Mouse (Mus musculus) adrenal gland, postnatal 36 days (tissue): ENCODE data around the gene E2f7. TPM values are rescaled to one million over a fixed set of nuclear protein-coding genes. Genes with fewer than 3 reads are reported as not detected.

Experiments used
- DNase-seq, 2 experiments: peaks; one replicate each; pipeline ENCODE4 v3.0.0; 2021; ENCODE audit warnings: mixed read lengths in 1 of 2
- long read RNA-seq, 2 experiments: library from polyadenylated mRNA; stranded (forward); transcript quantifications; one replicate each; pipeline ENCODE4 v2.0.0; 2021; ENCODE audit warnings: borderline sequencing depth in 2 of 2
- total RNA-seq, 2 experiments: library from RNA; stranded (reverse); gene quantifications; 2 replicates each; pipeline ENCODE4 v1.2.3; 2021

E2f7 gene
- 1 to 10 TPM in 1 of 2 experiments, under 1 TPM in 1; 0.89 to 1.4 TPM for total RNA-seq
- long read RNA-seq, experiment 1, result 0 reads
- long read RNA-seq, experiment 2, result 0 reads

GRCm38 (mm10) chr10:110744686-110745639 lies at the start of gene E2f7:
Gene E2f7 (plus strand): TSS chr10:110745439.
- peak; percentile 92 to 95 for DNase-seq

DNA sequence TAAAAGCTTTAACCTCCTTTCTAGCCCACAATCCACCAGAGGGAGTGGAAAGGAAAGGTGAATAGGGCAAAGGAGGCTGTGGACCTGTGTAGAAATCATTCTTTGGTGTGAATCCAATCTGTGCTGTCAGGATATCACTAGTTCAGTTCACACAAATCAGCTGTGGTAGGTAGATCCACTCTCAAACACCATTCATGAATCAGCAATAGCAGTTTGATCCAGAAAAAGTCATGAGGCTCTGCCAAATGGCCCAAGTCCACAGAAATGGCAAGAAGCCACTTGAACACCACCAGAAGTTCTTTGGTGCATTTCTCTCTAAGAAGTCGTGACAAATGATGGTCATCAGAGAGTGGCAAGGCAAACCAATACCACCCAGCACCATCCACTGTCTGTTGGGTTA lies 44.0 kb upstream of the E2f7 start:
- no peak for DNase-seq

- DNase-seq, result no peak
These were observed 39.6 kb upstream of the E2f7 start for GRCm38 (mm10) chr10:110705672-110706071.

DNA sequence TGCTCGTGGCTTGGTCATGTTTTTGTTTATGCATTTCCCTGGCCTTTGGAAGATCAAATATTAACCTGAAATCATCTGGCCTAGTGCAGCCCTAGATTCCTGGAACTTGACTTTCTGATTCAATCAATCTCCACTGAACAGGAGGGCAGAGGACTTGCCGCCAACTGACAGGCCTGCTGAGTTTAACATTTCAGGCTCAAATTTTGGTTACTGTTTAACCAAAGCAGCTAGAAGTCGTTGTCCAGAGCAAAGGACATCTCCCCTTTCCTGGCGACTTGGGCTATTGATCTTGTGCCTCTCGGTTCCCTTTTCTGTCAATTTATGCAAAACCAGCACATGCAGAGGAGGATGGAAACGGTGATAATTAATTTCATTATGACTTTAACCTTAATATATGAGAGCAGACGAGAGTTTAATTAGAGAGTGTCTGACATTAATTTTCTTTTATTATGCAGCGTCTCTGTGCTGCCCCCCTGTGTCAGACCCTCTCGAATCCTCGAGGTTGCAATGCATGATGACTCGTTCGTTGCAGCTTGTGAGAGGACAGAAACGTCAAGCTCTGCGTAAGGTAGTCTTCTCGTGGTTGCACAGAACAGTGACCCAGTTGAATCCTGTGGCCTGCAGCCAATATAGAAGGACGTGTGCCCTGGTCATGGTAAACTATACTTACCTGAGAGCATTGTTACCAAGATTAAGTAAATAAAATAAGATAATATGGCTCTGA lies 37.7 kb upstream of the E2f7 start:
- no peak for DNase-seq

DNA sequence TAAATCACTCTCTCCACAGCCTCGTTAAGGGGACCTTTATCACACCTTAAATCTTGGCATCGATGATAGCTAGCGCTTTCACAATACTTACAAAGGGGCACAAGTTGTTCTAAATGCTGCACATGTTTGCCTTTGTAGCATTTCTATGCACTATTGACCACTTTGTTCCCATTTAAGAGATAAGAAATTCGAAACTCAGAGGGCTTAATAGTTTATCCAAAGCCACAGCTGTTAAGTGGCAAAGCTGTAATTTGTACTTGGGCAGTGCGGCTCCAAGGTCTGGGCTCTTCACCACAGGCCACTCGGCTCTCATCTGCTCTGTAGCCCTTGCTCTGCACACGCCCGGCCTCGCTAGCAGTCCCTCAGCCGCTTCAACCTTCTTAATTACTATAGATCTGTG lies 28.4 kb upstream of the E2f7 start:
- DNase-seq, result no peak

GRCm38 (mm10) chr10:110726431-110726830 lies 18.8 kb upstream of the E2f7 start:
- no peak for DNase-seq

DNA sequence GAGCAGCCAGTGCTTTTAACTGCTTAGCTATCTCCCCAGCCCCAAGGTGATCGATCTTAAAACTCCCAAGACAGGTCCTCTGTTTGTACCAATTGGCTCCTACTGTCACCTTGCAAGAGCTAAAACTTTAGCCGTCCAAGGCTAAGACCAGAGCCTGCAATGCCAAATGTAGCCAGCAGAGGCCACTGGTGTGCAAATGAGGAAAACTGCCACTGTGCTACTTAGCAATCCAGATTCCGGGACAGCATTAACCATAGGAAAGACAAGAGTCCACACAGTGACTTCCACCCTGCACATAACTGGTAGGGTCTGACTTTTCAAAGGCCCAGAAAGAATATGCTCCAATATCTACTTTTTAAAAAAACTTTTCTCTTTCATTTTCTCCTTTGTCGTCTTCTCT lies 17.4 kb upstream of the E2f7 start:
- peak; percentile 56 to 59 for DNase-seq

- peak; percentile 76 to 82 for DNase-seq
These were observed 11.9 kb upstream of the E2f7 start for GRCm38 (mm10) chr10:110733343-110733742.

DNA sequence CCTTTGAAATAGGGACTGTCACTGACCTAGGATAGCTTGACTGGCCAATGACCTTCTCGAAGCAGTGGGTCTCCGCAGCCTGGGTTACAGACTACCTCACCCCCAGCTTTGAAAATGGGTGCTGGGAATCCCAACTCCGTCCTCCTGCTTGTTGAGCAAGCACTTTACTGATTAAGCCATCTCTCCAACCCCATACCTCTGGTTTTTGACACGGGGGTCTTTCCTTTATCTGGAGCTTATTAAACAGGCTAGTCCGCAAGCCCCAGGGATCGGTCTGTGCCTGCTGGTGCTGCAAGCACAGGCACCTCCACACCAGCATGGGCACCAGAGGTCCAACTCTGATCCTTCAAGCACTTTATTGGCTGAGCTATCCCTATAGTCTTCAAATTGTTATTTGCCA lies 1.5 kb upstream of the E2f7 start:
- no peak for DNase-seq

- DNase-seq, result no peak
These were observed 1.1 kb upstream of the E2f7 start for GRCm38 (mm10) chr10:110744120-110744519.

GRCm38 (mm10) chr10:110745640-110746032 lies 397 bp downstream of the E2f7 start:
- no peak for DNase-seq

DNA sequence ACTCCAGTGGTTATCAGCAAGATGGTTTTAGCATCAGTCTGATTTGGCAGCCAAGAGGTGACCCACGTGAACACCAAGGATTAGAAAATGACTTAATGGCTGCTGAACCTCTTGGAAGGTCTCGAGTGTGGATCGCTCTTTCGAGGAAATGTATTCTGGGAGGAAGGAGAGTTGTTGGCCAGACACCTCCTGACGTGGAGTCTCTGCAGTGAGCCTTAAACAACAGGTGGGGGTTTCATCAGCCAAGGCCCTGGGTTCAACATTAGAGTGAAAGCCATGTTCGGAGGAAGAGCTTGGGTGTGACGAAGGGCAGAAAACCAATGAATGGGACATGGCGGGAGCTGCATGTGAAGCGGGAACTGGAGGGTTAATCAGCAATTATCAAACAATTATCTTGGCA lies 3.8 kb downstream of the E2f7 start:
- DNase-seq, result no peak

- DNase-seq, result no peak
These were observed 4.5 kb downstream of the E2f7 start for GRCm38 (mm10) chr10:110749510-110750305.

DNA sequence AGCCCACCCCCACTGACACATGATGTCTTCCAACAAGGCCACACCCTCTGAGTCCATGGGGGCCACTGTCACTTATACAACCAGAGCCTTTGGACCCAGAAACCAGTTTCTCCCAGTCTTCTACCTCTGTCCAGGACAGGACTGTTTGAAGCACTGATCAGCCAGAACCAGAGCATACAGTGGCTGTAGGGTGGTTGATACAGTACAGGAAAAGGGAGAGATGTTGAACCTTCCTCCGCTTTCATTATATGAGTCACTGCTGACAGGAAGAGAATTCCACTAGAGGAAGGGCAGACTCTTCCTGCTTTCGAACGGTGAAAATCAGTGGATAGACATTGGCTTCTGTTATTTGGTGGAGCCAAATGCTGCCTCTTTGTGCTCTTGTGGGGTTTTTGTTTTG lies 7.6 kb downstream of the E2f7 start:
- DNase-seq, result no peak

DNA sequence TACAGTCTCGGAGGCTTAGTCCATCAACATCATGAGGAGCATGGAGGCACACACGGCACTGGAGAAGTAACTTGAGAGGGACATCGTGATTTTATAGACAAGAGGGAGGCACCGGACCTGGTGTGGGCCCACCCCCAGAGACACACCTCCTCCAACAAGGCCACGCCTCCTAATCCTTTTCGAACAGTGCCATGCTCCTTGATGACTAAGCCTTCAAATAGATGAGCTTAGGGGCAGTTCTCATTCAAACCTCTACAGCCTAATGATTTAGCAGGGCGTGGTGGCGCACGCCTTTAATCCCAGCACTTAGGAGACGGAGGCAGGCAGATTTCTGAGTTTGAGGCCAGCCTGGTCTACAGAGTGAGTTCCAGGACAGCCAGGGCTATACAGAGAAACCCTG lies 10.3 kb downstream of the E2f7 start:
- DNase-seq, result no peak

DNA sequence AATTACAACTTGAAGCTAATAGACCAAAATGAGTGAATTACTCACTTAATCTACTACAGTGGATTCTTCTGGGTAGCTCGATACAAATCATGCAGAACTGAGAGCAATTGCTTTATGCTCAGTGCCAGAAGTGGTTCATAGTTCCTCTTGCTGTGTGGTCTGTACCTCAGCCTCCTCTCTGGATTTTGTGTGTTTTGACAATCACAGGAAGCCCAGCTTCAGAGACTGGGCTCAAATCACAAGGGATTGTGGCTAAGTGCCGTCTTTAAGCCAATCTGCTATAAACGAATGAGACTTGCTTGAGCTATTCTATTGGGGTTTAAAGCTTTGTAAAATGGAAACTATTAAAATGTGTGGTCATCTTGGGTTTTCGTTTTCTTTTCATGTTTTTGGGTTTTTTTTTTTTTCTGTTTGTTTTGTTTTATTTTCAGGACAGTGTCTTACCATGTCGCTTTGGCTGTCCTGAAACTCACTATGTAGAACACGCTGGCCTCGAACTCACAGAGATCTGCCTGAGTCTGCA lies 11.1 kb downstream of the E2f7 start:
- DNase-seq, result no peak

DNA sequence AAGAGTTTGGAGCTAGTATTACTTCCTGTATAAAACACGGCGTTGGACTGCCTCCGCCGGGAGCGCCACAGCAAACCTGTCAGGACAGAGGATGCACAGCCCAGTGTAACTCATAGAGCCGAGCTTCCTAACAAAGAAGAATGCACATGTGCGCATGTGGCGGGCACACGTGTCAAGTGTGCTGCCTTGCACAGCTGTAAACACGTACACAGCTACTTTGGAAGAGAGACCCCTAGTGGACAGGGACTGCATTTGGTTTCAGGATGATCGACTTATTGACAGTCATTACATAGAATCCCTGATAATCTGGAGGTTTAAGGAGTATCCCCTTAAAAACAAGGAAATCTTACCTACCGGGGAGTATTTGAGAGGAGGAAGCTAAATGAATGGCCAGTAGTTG lies 15.3 kb downstream of the E2f7 start:
- peak in 1 of 2 experiments; percentile 12 for DNase-seq

- DNase-seq, result no peak
These were observed 17.1 kb downstream of the E2f7 start for GRCm38 (mm10) chr10:110762134-110762884.

- DNase-seq, result no peak
These were observed 18.2 kb downstream of the E2f7 start for GRCm38 (mm10) chr10:110763416-110763815.

GRCm38 (mm10) chr10:110769538-110769937 lies 24.3 kb downstream of the E2f7 start:
- DNase-seq, result peak in 1 of 2 experiments; percentile 38

DNA sequence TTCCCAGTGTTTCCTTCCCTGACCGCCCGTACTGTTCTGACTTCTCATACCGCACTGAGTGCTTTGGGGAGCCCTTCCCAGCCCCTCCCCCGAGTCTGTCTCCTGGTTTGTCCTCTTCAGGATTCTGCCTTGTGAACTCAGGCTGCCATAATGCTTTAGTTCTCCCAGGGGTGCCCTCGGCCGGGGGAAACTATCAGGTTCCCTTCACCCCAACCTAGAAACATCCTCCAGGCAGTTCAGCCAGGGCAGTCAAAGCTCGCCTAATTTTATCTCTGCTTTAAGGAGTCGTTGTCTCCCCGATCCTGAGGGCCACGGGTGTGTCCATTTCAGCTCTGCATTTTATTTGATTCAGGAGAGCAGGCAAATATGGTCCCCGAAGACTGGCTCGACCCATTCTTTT lies 28.0 kb downstream of the E2f7 start:
- DNase-seq, result no peak
